Mouse (Mus musculus) ES-Bruce4 (cell line): ENCODE measurements around the gene Pgap3. TPM values are rescaled to one million over a fixed set of nuclear protein-coding genes. Genes with fewer than 3 reads are reported as not detected.

Experiments used
- H3K27ac ChIP-seq: 2 replicates; pipeline ENCODE4 v1.5.1; 2012; ENCODE audit warnings: low read length, inconsistent platforms; ENCODE audit not compliant: insufficient read depth
- H3K27me3 ChIP-seq: 2 replicates; pipeline ENCODE4 v1.6.1; 2012; ENCODE audit warnings: mild to moderate bottlenecking, low read length, inconsistent platforms; ENCODE audit not compliant: control insufficient read depth, poor library complexity, insufficient read depth, severe bottlenecking
- H3K36me3 ChIP-seq: 2 replicates; pipeline ENCODE4 v1.6.1; 2012; ENCODE audit warnings: inconsistent platforms, mild to moderate bottlenecking, low read length, moderate library complexity; ENCODE audit not compliant: control insufficient read depth, poor library complexity, insufficient read depth, severe bottlenecking
- H3K4me1 ChIP-seq: one replicate; pipeline ENCODE4 v1.8.1; 2011; ENCODE audit warnings: low read length; ENCODE audit not compliant: control insufficient read depth, insufficient read depth
- H3K4me3 ChIP-seq: 2 replicates; pipeline ENCODE4 v1.5.1; 2011; ENCODE audit warnings: low read depth, mild to moderate bottlenecking, low read length
- H3K9ac ChIP-seq: 2 replicates; pipeline ENCODE4 v1.6.1; 2012; ENCODE audit warnings: low read depth, mild to moderate bottlenecking, inconsistent platforms; ENCODE audit not compliant: poor library complexity, severe bottlenecking
- H3K9me3 ChIP-seq: replicated peaks from 2 replicates; pipeline ENCODE4 v1.6.1; 2012; ENCODE audit warnings: mild to moderate bottlenecking, low read length, inconsistent platforms; ENCODE audit not compliant: control insufficient read depth, poor library complexity, insufficient read depth, severe bottlenecking
- CTCF ChIP-seq: IDR thresholded peaks from one replicate; pipeline ENCODE4 v1.8.1; 2011; ENCODE audit warnings: low read depth, low read length
- EP300 ChIP-seq: IDR thresholded peaks from 2 replicates; pipeline ENCODE4 v1.6.1; 2011; ENCODE audit warnings: low read depth, low read length; ENCODE audit not compliant: insufficient read depth
- POLR2A ChIP-seq: IDR thresholded peaks from one replicate; pipeline ENCODE4 v1.8.1; 2011; ENCODE audit warnings: low read length; ENCODE audit not compliant: insufficient read depth
- polyA plus RNA-seq: library from polyadenylated mRNA; stranded (reverse); fragments of >200 nt; gene quantifications from 2 replicates; pipeline ENCODE4 v1.2.4, GENCODE M21; 2011; ENCODE audit warnings: low read depth; ENCODE audit not compliant: missing spikeins, insufficient read depth, insufficient read length

The Pgap3 gene
- polyA plus RNA-seq, 1 experiment: 5.0 TPM

DNA sequence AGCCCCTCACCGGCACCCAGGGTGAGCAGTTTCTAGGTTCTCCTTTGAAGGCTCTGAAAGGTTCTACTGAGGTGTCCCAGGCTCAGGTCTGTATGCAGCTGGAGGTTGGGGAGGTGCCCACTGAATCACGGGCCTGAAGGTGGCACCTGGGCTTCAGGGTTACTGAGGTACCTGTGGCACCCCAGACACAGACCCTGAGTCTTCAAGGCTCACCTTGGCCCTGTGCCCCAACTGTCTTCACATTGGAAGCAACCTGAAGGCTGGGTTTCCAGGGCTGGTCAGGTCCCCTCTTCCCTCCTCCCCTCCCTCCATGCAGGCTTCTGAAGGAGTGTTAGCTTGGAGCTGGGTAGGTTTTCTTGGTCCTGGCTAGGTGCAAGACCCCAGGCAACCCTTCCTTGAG is 18.6 kb downstream of the Pgap3 start:
- no peaks in the 10 kb centered on the region; the same call in 1 of the 2 replicates for H3K36me3 ChIP-seq

DNA sequence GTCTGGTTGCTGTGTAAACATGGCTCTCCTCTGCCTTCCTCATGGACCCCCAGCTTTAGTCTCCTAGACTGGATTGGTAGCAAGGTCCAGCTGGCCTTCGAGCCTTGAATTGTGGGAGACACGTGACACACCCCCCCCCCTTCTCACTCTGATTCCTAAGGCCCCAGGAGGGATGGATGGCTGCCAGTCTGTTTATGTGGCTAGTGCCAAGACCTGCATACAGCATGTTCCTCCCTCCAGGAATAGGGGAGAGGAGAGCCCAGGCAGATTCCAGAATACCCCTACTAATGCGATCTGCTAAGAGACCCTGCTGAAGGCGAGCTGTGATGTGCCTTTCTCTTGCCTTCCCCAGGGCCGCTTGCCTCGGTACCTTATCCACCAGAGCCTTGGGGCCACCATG is 20.2 kb downstream of the Pgap3 start:
- H3K27me3 ChIP-seq: no peaks in the 10 kb centered on the region
- H3K27ac ChIP-seq: no peak overlapping the region
- H3K4me3 ChIP-seq: no peak overlapping the region
- no peaks in the 10 kb centered on the region; the same call in 1 of the 2 replicates for H3K36me3 ChIP-seq
- TF ChIP-seq CTCF: no peak
- no peaks in the 10 kb centered on the region for H3K4me1 ChIP-seq
- H3K9me3 ChIP-seq: no peaks in the 10 kb centered on the region
- H3K9ac ChIP-seq: no peak overlapping the region

More for the DNA sequence above, 18.6 kb downstream of the Pgap3 start:
- Histone ChIP-seq H3K9ac (no peak overlapping the region), H3K4me3 (no peak overlapping the region), H3K27ac (no peak overlapping the region), H3K9me3 (no peaks in the 10 kb centered on the region), H3K27me3 (no peaks in the 10 kb centered on the region), H3K4me1 (no peaks in the 10 kb centered on the region)
- TF ChIP-seq CTCF (no peak), POLR2A (no peak), EP300 (no peak)

DNA sequence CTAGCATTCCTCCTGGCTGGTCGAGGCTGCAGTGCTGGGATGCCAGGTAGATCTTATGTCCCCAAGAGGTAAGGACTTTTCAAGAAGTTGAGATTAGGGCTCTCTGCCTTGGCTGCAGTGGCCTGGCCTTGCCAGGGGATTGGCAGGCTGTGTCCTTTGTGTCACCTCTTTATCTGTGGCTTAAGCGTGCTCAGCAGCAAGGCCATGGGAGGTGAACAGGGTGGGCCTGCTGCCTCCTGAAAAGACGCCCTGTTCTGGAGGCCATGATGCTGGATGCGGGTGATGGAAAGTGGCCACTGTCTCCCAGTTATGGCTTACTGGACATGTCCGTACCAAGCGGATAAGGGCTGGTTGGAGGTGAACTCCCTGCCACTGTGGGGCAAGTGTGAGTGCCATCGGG is 20.9 kb downstream of the Pgap3 start:
- H3K4me3 ChIP-seq: no peak overlapping the region
- TF ChIP-seq CTCF (no peak), EP300 (no peak), POLR2A (no peak)
- H3K27me3 ChIP-seq: no peaks in the 10 kb centered on the region
- no peaks in the 10 kb centered on the region; the same call in 1 of the 2 replicates for H3K36me3 ChIP-seq
- no peaks in the 10 kb centered on the region for H3K9me3 ChIP-seq
- no peak overlapping the region for H3K27ac ChIP-seq
- H3K4me1 ChIP-seq: no peaks in the 10 kb centered on the region
- H3K9ac ChIP-seq: no peak overlapping the region

DNA sequence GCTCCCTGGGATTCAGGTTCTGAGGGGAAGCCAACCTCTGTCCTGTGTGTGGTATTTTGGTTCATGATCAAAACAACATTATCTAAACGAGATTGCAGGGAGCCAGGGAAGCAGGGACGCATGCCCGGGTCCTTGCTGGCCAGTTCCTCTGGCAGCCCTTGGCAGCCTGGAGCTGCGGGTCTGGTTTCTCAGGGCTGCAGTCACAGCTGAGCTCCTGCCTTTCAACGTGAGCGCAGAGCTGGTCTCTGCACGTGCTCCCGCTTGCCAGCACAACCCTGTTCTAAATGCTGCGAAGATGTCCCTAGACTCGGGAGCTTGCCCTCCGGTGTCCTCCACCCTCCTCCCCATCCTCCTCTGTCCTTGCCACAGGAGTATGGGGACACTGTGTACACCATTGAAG is 22.5 kb downstream of the Pgap3 start:
- Histone ChIP-seq H3K36me3 (no peaks in the 10 kb centered on the region; the same call in 1 of the 2 replicates), H3K4me3 (no peak overlapping the region), H3K27me3 (no peaks in the 10 kb centered on the region), H3K9ac (no peak overlapping the region), H3K4me1 (no peaks in the 10 kb centered on the region), H3K27ac (no peak overlapping the region), H3K9me3 (no peaks in the 10 kb centered on the region)
- TF ChIP-seq CTCF (no peak), POLR2A (no peak), EP300 (no peak)

DNA sequence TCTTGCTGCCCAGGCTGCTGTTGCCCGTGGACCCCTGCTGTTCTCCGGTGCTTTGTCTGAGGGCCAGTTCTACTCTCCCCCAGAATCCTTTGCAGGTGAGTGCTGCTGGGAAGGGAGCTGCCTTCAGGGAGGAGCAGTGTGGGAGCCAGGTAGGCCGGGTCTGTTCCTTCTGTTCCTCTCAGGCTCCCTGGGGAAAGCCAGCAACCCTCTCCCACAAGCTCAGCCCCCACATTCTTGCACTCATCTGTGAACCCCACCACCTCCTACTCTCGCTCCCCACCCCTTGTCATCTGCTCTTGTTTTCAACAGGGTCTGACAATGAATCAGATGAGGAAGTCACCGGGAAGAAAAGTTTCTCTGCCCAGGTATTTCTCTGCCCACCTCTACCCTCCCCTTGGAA is 23.5 kb downstream of the Pgap3 start:
- H3K4me3 ChIP-seq: no peak overlapping the region
- H3K27ac ChIP-seq: no peak overlapping the region
- H3K27me3 ChIP-seq: no peaks in the 10 kb centered on the region
- no peak for TF ChIP-seq EP300
- TF ChIP-seq POLR2A: no peak
- no peak for TF ChIP-seq CTCF
- H3K36me3 ChIP-seq: no peaks in the 10 kb centered on the region; the same call in 1 of the 2 replicates
- H3K4me1 ChIP-seq: no peaks in the 10 kb centered on the region
- no peaks in the 10 kb centered on the region for H3K9me3 ChIP-seq
- no peak overlapping the region for H3K9ac ChIP-seq

DNA sequence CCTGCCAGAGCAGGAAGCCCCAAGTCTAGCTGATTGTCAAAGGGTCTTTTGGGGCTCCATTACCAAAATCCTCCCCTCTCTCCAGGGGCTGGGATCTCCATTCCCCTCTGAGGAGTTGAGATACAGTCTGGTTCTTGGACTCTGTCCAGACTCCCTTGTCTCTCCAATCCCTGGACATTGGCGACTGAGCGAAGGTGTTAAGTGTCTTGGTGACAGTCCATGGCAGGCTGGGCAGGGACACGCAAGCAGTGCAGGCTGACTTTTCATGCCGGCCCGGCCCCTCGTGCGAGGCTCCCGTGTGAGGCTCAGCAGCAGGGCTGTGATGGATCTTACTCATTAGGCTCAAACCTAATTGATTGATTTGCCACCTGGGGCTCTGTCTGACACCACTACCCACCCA is 26.0 kb downstream of the Pgap3 start:
- no peak overlapping the region for H3K27ac ChIP-seq
- TF ChIP-seq POLR2A (no peak), EP300 (no peak), CTCF (no peak)
- no peak overlapping the region for H3K4me3 ChIP-seq
- H3K36me3 ChIP-seq: no peaks in the 10 kb centered on the region; the same call in 1 of the 2 replicates
- H3K9me3 ChIP-seq: no peaks in the 10 kb centered on the region
- H3K9ac ChIP-seq: no peak overlapping the region
- no peaks in the 10 kb centered on the region for H3K27me3 ChIP-seq
- H3K4me1 ChIP-seq: peaks cover 4% of the 10 kb centered on the region
